Mouse (Mus musculus): ENCODE measurements at regions not wholly inside any gene's neighbourhood (a gene's known extent, or its start where the extent isn't known, plus 50 kb on each side); places are given as distances from the start of the nearest gene placed in this dataset.

DNA sequence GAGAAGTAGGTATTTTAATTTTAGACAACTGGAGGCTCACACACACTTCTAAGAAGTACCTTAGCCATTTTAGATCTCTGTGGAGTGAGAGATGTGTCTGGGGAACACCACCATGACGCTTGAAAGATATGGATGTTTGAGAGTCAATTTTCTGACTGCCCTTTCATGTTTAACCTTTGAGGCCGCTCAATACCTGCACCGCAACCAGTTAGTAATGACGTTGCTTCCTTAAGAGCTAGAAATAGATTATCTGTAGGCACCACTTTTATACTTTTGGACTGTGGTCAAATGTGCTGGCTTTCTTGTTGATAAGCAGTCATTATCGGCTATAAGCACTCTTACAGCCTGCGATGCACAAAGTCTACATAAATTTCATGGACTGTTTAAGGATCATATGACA, 78.3 kb upstream of the Bmp2k start:
- H3K27me3 ChIP-seq (ENCODE audit: control insufficient read depth, insufficient read depth, low read length, poor library complexity, severe bottlenecking): no peaks in the 10 kb centered on the region; the same call in none of the 2 replicates
- TF ChIP-seq POLR2A (IDR thresholded peaks at IDR 0.05; ENCODE audit: insufficient read depth, low read length) (no peak), CTCF (IDR thresholded peaks at IDR 0.05; ENCODE audit: low read depth, low read length) (no peak), EP300 (IDR thresholded peaks at IDR 0.05; ENCODE audit: insufficient read depth, low read depth, low read length) (no peak)
- no peak overlapping the region for H3K27ac ChIP-seq (ENCODE audit: insufficient read depth, low read length)
- H3K4me3 ChIP-seq (ENCODE audit: low read depth, low read length): no peak overlapping the region
- no peaks in the 10 kb centered on the region for H3K36me3 ChIP-seq (ENCODE audit: control insufficient read depth, insufficient read depth, low read length, poor library complexity, severe bottlenecking)
- H3K9me3 ChIP-seq (replicated peaks; ENCODE audit: control insufficient read depth, insufficient read depth, low read length, poor library complexity, severe bottlenecking): no peaks in the 10 kb centered on the region
- H3K9ac ChIP-seq (ENCODE audit: low read depth, poor library complexity, severe bottlenecking): no peak overlapping the region
- no peaks in the 10 kb centered on the region for H3K4me1 ChIP-seq (ENCODE audit: control insufficient read depth, insufficient read depth, low read length)

DNA sequence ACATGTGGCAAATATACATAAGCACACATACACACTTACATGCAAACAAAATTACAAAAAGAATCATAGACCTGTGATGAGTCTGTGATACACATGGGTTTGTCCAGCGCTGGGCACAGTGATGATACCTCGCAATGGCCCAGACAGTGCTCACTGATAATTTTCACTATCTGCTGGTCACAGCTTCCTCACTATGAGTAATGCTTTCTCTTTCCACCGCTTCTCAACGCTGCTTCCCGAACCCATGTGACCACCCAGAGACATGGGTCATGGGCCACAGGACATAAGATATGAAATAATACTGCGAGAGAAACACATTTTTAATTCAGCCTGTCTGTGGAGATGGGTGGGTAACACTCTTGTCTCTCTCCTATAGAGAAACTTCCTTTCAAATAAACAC, 76.5 kb upstream of the Bmp2k start:
- Histone ChIP-seq H3K27me3 (ENCODE audit: control insufficient read depth, insufficient read depth, low read length, poor library complexity, severe bottlenecking) (no peaks in the 10 kb centered on the region; the same call in none of the 2 replicates), H3K9ac (ENCODE audit: low read depth, poor library complexity, severe bottlenecking) (no peak overlapping the region), H3K27ac (ENCODE audit: insufficient read depth, low read length) (no peak overlapping the region), H3K9me3 (replicated peaks; ENCODE audit: control insufficient read depth, insufficient read depth, low read length, poor library complexity, severe bottlenecking) (no peaks in the 10 kb centered on the region), H3K4me1 (ENCODE audit: control insufficient read depth, insufficient read depth, low read length) (no peaks in the 10 kb centered on the region), H3K4me3 (ENCODE audit: low read depth, low read length) (no peak overlapping the region), H3K36me3 (ENCODE audit: control insufficient read depth, insufficient read depth, low read length, poor library complexity, severe bottlenecking) (no peaks in the 10 kb centered on the region)
- TF ChIP-seq CTCF (IDR thresholded peaks at IDR 0.05; ENCODE audit: low read depth, low read length) (no peak), POLR2A (IDR thresholded peaks at IDR 0.05; ENCODE audit: insufficient read depth, low read length) (no peak), EP300 (IDR thresholded peaks at IDR 0.05; ENCODE audit: insufficient read depth, low read depth, low read length) (no peak)

DNA sequence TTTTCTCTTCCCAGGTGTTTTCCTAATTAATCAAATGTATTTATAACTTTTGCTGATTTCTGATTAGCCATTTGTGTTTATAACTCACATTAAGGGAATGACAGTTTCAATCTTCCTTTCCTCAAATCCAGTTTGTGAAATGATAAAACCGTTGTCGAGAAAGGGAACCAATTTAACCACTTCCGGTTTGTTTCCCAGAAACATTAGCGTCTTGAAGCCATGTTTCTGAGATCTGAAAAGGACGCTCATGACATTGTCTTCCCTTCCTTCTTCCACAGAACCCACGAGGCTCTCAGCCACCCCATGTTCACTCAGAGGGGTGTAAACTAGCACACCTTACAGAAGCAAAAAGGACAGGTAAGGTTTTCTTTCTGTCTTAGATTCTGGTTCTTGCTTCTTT, 76.0 kb upstream of the Bmp2k start:
- Histone ChIP-seq H3K9me3 (replicated peaks; ENCODE audit: control insufficient read depth, insufficient read depth, low read length, poor library complexity, severe bottlenecking) (no peaks in the 10 kb centered on the region), H3K27me3 (ENCODE audit: control insufficient read depth, insufficient read depth, low read length, poor library complexity, severe bottlenecking) (no peaks in the 10 kb centered on the region; the same call in none of the 2 replicates), H3K9ac (ENCODE audit: low read depth, poor library complexity, severe bottlenecking) (no peak overlapping the region), H3K36me3 (ENCODE audit: control insufficient read depth, insufficient read depth, low read length, poor library complexity, severe bottlenecking) (no peaks in the 10 kb centered on the region), H3K4me3 (ENCODE audit: low read depth, low read length) (no peak overlapping the region), H3K4me1 (ENCODE audit: control insufficient read depth, insufficient read depth, low read length) (no peaks in the 10 kb centered on the region), H3K27ac (ENCODE audit: insufficient read depth, low read length) (no peak overlapping the region)
- TF ChIP-seq POLR2A (IDR thresholded peaks at IDR 0.05; ENCODE audit: insufficient read depth, low read length) (no peak), CTCF (IDR thresholded peaks at IDR 0.05; ENCODE audit: low read depth, low read length) (no peak), EP300 (IDR thresholded peaks at IDR 0.05; ENCODE audit: insufficient read depth, low read depth, low read length) (no peak)

DNA sequence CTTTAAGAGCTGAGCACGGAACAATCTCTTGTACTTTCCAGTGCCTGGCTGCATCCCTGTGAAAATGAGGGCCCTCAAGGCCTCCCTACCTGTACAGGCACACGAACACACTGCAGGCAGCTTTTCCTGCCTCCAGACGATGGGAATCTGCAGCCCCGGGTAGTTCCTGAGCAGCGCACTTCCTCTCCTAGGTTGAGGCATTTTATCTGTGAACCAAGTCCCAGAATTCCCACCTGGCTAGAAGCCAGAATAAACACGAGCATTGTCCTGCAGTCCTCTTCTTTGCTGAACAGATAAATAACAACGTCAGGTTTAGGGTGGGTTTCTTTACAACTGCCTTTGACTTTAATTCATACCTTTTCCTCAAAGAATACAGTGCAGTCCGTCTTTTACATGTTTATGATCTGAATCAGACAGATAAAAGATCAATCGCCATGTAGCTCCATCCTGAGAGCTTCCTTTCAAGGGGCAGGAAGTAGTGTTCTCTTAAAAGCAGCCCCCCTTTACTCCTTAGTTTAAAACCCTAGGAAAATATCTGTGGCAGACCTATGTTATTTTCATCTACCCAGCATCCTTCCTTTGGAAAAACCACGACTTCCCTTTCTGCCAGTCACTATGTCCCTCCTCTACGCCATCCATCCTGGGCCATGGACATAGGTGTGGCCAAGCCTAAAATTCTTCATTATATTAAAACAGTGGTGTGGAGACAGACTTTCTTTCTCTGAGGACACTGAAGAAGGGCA, 75.3 kb upstream of the Bmp2k start:
- Histone ChIP-seq H3K27me3 (ENCODE audit: control insufficient read depth, insufficient read depth, low read length, poor library complexity, severe bottlenecking) (no peaks in the 10 kb centered on the region; the same call in none of the 2 replicates), H3K36me3 (ENCODE audit: control insufficient read depth, insufficient read depth, low read length, poor library complexity, severe bottlenecking) (no peaks in the 10 kb centered on the region), H3K4me1 (ENCODE audit: control insufficient read depth, insufficient read depth, low read length) (no peaks in the 10 kb centered on the region), H3K27ac (ENCODE audit: insufficient read depth, low read length) (no peak overlapping the region), H3K9me3 (replicated peaks; ENCODE audit: control insufficient read depth, insufficient read depth, low read length, poor library complexity, severe bottlenecking) (no peaks in the 10 kb centered on the region), H3K9ac (ENCODE audit: low read depth, poor library complexity, severe bottlenecking) (no peak overlapping the region), H3K4me3 (ENCODE audit: low read depth, low read length) (no peak overlapping the region)
- TF ChIP-seq CTCF (IDR thresholded peaks at IDR 0.05; ENCODE audit: low read depth, low read length) (no peak), POLR2A (IDR thresholded peaks at IDR 0.05; ENCODE audit: insufficient read depth, low read length) (no peak), EP300 (IDR thresholded peaks at IDR 0.05; ENCODE audit: insufficient read depth, low read depth, low read length) (no peak)

- H3K27ac ChIP-seq (ENCODE audit: insufficient read depth, low read length): no peak overlapping the region
- H3K9me3 ChIP-seq (replicated peaks; ENCODE audit: control insufficient read depth, insufficient read depth, low read length, poor library complexity, severe bottlenecking): no peaks in the 10 kb centered on the region
- no peak overlapping the region for H3K9ac ChIP-seq (ENCODE audit: low read depth, poor library complexity, severe bottlenecking)
- no peaks in the 10 kb centered on the region for H3K36me3 ChIP-seq (ENCODE audit: control insufficient read depth, insufficient read depth, low read length, poor library complexity, severe bottlenecking)
- no peaks in the 10 kb centered on the region; the same call in none of the 2 replicates for H3K27me3 ChIP-seq (ENCODE audit: control insufficient read depth, insufficient read depth, low read length, poor library complexity, severe bottlenecking)
- no peaks in the 10 kb centered on the region for H3K4me1 ChIP-seq (ENCODE audit: control insufficient read depth, insufficient read depth, low read length)
- TF ChIP-seq EP300 (IDR thresholded peaks at IDR 0.05; ENCODE audit: insufficient read depth, low read depth, low read length) (no peak), CTCF (IDR thresholded peaks at IDR 0.05; ENCODE audit: low read depth, low read length) (no peak)
- no peak overlapping the region for H3K4me3 ChIP-seq (ENCODE audit: low read depth, low read length)
Measured at GRCm38 (mm10) chr5:96922716-96923076, 74.8 kb upstream of the Bmp2k start.

DNA sequence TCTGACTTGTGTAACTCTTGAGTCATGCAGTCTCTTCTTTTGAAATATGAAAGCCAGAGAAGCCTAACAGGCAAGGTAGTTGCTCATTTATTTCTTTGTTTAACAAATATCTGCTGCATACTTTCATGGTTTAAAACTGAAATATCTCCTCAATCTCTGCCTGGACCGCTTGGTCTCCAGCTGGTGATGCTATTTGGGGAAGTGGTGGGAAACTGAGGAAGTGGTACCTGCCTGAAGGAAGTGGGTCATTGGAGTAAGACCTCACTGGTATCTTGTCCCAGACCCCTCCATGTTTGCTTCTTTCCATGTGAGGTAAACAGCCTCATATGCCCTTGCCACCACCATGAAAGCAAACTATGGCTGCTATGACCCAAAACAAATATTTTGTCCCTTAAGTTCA, 74.0 kb upstream of the Bmp2k start:
- H3K27me3 ChIP-seq (ENCODE audit: control insufficient read depth, insufficient read depth, low read length, poor library complexity, severe bottlenecking): no peaks in the 10 kb centered on the region; the same call in none of the 2 replicates
- no peaks in the 10 kb centered on the region for H3K4me1 ChIP-seq (ENCODE audit: control insufficient read depth, insufficient read depth, low read length)
- H3K9ac ChIP-seq (ENCODE audit: low read depth, poor library complexity, severe bottlenecking): no peak overlapping the region
- H3K9me3 ChIP-seq (replicated peaks; ENCODE audit: control insufficient read depth, insufficient read depth, low read length, poor library complexity, severe bottlenecking): no peaks in the 10 kb centered on the region
- TF ChIP-seq POLR2A (IDR thresholded peaks at IDR 0.05; ENCODE audit: insufficient read depth, low read length) (no peak), CTCF (IDR thresholded peaks at IDR 0.05; ENCODE audit: low read depth, low read length) (no peak), EP300 (IDR thresholded peaks at IDR 0.05; ENCODE audit: insufficient read depth, low read depth, low read length) (no peak)
- H3K27ac ChIP-seq (ENCODE audit: insufficient read depth, low read length): no peak overlapping the region
- H3K36me3 ChIP-seq (ENCODE audit: control insufficient read depth, insufficient read depth, low read length, poor library complexity, severe bottlenecking): no peaks in the 10 kb centered on the region
- H3K4me3 ChIP-seq (ENCODE audit: low read depth, low read length): no peak overlapping the region

All from ES-Bruce4 (cell line).